Comparison of ENCODE assay signal across 18 mouse cellular contexts in the genomic region with DNA sequence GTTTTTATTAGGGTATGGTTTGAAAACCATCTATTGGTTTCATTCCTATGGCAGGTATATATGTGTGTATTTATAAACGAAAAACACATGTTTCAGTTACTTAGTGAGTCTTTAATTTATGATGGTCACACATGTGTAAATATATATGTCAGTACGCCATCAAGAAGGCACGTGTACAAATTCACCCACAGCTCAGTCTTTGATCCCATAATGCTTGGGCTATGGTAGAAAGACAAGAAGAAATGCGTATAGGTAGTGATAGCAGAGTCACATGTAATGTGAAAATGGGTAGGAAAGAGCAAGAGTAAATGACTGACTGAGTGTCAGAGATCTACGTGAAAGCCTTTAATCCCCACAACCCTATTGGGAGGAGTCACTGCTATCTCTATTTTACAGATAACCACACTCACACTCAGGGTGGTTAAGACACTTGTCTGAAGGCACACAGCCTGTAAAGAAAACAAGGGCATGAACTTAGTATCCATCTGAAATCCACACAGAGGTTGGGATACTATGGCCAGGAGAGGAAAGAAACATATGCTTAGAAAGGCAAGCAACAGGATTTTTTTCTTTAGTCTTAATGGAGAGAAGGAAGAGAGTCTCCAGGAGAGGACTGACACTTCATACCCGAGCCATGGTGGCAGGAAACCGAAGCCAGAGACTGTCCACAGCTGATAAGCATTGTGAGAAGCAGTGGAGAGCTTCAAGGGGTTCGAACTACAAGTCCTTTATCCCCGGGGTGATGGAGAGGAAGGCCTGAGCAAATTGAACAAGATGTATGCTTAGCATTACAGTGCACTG.
A peak's percentile ranks its signal among the peaks of the same experiment; 100 is the strongest.
DNase-seq lines count a peak whose midpoint lies in the region; ATAC-seq lines count a peak whose summit lies in the region.
"Had no signal": no experiment of that assay in that cellular context is flagged by ENCODE, and none has a peak within 500 bp of the region (broad histone marks: within the 10 kb centered on the region; RNA-seq: fewer than 3 reads in every experiment).

No protein-coding gene starts in this region.

- H3K9ac ChIP-seq in liver, embryonic 13.5 days: peak overlapping the region; percentile 28; the same call in 1 of the 2 replicates
- H3K9ac ChIP-seq in midbrain, embryonic 16.5 days (ENCODE audit: low read depth, low read length): no peak overlapping the region
- H3K9ac ChIP-seq: heart, embryonic 15.5 days; hindbrain, embryonic 12.5 days; lung, embryonic 14.5 days had no signal

- no peak overlapping the region for H3K4me3 ChIP-seq in heart, embryonic 10.5 days
- H3K4me3 ChIP-seq in liver, embryonic 13.5 days (replicated peaks): peak overlapping the region; percentile 20
- no peak overlapping the region for H3K4me3 ChIP-seq in hindbrain, embryonic 10.5 days
- H3K4me3 ChIP-seq in midbrain, embryonic 16.5 days (ENCODE audit: low read depth, low read length): no peak overlapping the region
- H3K4me3 ChIP-seq: embryonic facial prominence, embryonic 10.5 days; heart, embryonic 15.5 days; hindbrain, embryonic 12.5 days; layer of hippocampus, adult 2 months had no signal

- intact Hi-C loops in heart, postnatal 25 days (cut with DNase I): no loop called here

- H3K4me1 ChIP-seq in heart, embryonic 10.5 days: peaks cover 12% of the 10 kb centered on the region
- peaks cover 62% of the 10 kb centered on the region for H3K4me1 ChIP-seq in liver, embryonic 13.5 days (replicated peaks)
- H3K4me1 ChIP-seq in hindbrain, embryonic 10.5 days (replicated peaks): peaks cover 26% of the 10 kb centered on the region
- H3K4me1 ChIP-seq in midbrain, embryonic 16.5 days (ENCODE audit: control insufficient read depth, insufficient read depth, low read length): peaks cover 6% of the 10 kb centered on the region; the same call in 1 of the 2 replicates
- H3K4me1 ChIP-seq: heart, embryonic 15.5 days had no signal

- H3K27ac ChIP-seq in heart, embryonic 10.5 days: no peak overlapping the region
- peak overlapping the region; percentile 93 for H3K27ac ChIP-seq in liver, embryonic 13.5 days
- no peak overlapping the region for H3K27ac ChIP-seq in hindbrain, embryonic 10.5 days
- no peak overlapping the region for H3K27ac ChIP-seq in midbrain, embryonic 16.5 days (ENCODE audit: low read length)
- H3K27ac ChIP-seq: embryonic facial prominence, embryonic 10.5 days; heart, embryonic 15.5 days; hindbrain, embryonic 12.5 days; layer of hippocampus, adult 2 months had no signal

- peak; percentile 85 for ATAC-seq in common myeloid progenitor, adult 5-6 weeks (replicated peaks; ENCODE audit: low read depth, poor library complexity, severe bottlenecking)
- peak; percentile 96 for ATAC-seq in liver, embryonic 13.5 days (ENCODE audit: low read depth)
- ATAC-seq in midbrain, embryonic 16.5 days: no peak
- ATAC-seq: forebrain, embryonic 16.5 days had no signal

- peak; percentile 78 for DNase-seq in heart, embryonic 10.5 days (ENCODE audit: low spot score)
- no peak for DNase-seq in heart, postnatal 25 days (ENCODE audit: low spot score)
- DNase-seq in 416B (ENCODE audit: low read depth): peak; percentile 92
- peak; percentile 58 for DNase-seq in liver, embryonic 13.5 days
- DNase-seq in hindbrain, embryonic 10.5 days (ENCODE audit: low spot score): no peak
- no peak for DNase-seq in left cerebral cortex, adult 11 months (ENCODE audit: low spot score)
- DNase-seq: cerebellum, adult 9-11 months; left cerebral cortex, postnatal 4 days; right cerebral cortex, postnatal 25 days had no signal

- no peaks in the 10 kb centered on the region for H3K27me3 ChIP-seq in heart, embryonic 10.5 days (ENCODE audit: insufficient read depth, poor library complexity, severe bottlenecking)
- H3K27me3 ChIP-seq in liver, embryonic 13.5 days: no peaks in the 10 kb centered on the region
- 0 out of 2 replicates have a peak, but pooled peaks cover 3% of the 10 kb centered on the region for H3K27me3 ChIP-seq in hindbrain, embryonic 10.5 days (ENCODE audit: insufficient read depth, poor library complexity, severe bottlenecking)
- H3K27me3 ChIP-seq in midbrain, embryonic 16.5 days (ENCODE audit: control insufficient read depth, insufficient read depth, low read depth, low read length): no peaks in the 10 kb centered on the region; the same call in 1 of the 2 replicates
- H3K27me3 ChIP-seq: CH12.LX; heart, embryonic 15.5 days; hindbrain, embryonic 12.5 days had no signal

- H3K9me3 ChIP-seq in heart, embryonic 10.5 days: peaks cover 4% of the 10 kb centered on the region; the same call in 1 of the 2 replicates
- H3K9me3 ChIP-seq in liver, embryonic 13.5 days (replicated peaks): no peaks in the 10 kb centered on the region
- H3K9me3 ChIP-seq in hindbrain, embryonic 10.5 days: peaks cover 6% of the 10 kb centered on the region; the same call in 1 of the 2 replicates
- peaks cover 4% of the 10 kb centered on the region; the same call in 1 of the 2 replicates for H3K9me3 ChIP-seq in midbrain, embryonic 16.5 days (replicated peaks; ENCODE audit: control insufficient read depth, low read length, poor library complexity, severe bottlenecking)
- H3K9me3 ChIP-seq: heart, embryonic 15.5 days had no signal

- H3K36me3 ChIP-seq in heart, embryonic 10.5 days: no peaks in the 10 kb centered on the region
- H3K36me3 ChIP-seq in liver, embryonic 13.5 days: no peaks in the 10 kb centered on the region
- no peaks in the 10 kb centered on the region for H3K36me3 ChIP-seq in hindbrain, embryonic 10.5 days
- no peaks in the 10 kb centered on the region for H3K36me3 ChIP-seq in midbrain, embryonic 16.5 days (ENCODE audit: control insufficient read depth, insufficient read depth, low read length)
- H3K36me3 ChIP-seq: embryonic facial prominence, embryonic 10.5 days; heart, embryonic 15.5 days; hindbrain, embryonic 12.5 days had no signal

- H3K4me2 ChIP-seq in liver, embryonic 13.5 days: peak overlapping the region; percentile 57
- H3K4me2 ChIP-seq in midbrain, embryonic 16.5 days (ENCODE audit: low read length): no peak overlapping the region
- H3K4me2 ChIP-seq: heart, embryonic 15.5 days; hindbrain, embryonic 12.5 days; lung, embryonic 14.5 days had no signal

- 44% methylated on average over 9 of the region's 9 CpGs for WGBS in heart, embryonic 10.5 days
- 24% methylated on average over 9 of the region's 9 CpGs for WGBS in liver, embryonic 13.5 days (ENCODE audit: insufficient replicate concordance)
- WGBS in hindbrain, embryonic 10.5 days: 84% methylated on average over 9 of the region's 9 CpGs
- 84% methylated on average over 9 of the region's 9 CpGs for WGBS in midbrain, embryonic 16.5 days

Comparison
In these comparisons a context has a peak if more than half of its experiments do, and no peak if none do; other contexts are left out.
1. DNase-seq: peak in heart, embryonic 10.5 days (single experiment), 416B (single experiment) and liver, embryonic 13.5 days (single experiment); none in heart, postnatal 25 days (single experiment), hindbrain, embryonic 10.5 days (single experiment) and left cerebral cortex, adult 11 months (single experiment).